Mouse (Mus musculus) urinary bladder, adult 2 months (tissue): ENCODE measurements around the gene Cd2ap. TPM values are rescaled to one million over a fixed set of nuclear protein-coding genes. Genes with fewer than 3 reads are reported as not detected.

Experiments used
- DNase-seq: peaks from one replicate; pipeline ENCODE4 v3.0.0; 2022; ENCODE audit warnings: low spot score
- polyA plus RNA-seq: library from polyadenylated mRNA; depleted of rRNA; stranded (reverse); fragments of >200 nt; gene quantifications from 2 replicates; pipeline ENCODE4 v1.2.3, GENCODE M21; 2012; rRNA removed

Cd2ap gene
- polyA plus RNA-seq, 1 experiment, result 47.0 TPM

DNA sequence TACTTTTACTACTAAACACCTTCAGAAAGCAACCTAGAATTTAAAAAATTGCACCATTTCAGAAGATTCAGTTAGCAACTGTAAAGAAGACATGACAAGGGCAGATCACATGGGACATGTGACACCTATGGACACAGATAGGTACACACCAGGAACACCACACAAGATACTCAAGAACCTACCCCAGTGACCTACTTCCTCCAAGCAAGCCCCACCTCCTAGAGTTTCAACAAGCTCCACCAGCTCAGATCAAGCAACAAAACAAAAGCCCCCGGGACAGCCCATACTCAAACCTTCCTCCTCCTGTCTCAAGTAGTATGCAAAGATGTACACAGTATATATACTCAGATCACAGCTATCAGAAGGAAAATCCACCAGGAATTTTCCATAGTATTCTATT lies 16.1 kb downstream of the Cd2ap start:
- DNase-seq, result no peak

DNA sequence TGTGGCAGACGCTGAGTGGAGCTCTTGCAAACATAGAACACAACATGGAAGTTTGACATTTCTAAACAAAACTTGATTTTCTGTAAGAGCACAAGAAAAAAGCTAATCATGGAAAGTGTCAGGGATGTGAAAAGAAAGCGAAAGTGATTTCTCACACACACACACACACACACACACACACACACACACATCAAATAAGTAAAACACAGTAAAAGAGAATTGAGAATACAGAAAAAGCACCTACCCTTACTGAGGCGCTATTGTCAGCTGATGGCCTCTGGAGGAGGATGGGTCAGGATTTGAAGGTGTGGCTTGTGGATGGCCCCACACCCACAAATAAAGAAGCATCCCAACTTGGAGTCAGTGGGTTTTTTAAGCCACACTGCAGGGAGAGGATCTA lies 19.0 kb downstream of the Cd2ap start:
- DNase-seq, result no peak

DNA sequence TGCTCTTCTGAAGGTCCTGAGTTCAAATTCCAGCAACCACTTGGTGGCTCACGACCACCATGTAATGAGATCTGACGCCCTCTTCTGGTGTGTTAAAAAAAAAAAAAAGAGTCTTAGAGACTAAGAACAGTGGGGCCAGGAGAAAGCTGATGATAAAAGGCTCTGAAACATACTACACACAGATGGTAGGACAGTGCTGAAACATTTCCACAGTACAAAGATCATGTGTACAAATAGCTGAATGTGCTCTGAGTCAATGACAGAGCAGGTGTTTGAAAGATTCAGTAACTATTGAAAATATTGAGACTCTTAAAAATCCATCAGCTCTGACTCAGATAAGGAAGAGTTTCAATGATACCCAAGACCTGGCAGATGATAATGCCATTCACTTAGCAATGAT lies 29.4 kb downstream of the Cd2ap start:
- no peak for DNase-seq

DNA sequence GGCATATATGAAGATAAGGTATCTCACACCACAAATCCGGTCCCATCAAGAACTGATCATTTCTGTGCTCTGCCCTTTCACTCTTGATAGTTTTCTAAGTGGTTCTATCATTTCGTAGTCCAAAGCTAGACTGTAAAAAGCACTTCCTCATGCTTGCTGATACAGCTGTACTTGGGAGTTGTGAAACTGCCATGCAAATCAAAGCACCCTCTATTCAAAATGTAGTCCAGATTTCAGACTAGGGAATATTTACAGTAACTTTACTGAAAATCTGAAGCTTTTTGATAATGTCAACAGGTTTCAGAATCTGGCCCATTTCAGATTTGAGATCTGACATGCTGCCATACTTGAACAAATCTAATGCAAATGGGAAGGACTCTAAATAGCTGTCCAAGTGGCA lies 39.3 kb downstream of the Cd2ap start:
- no peak for DNase-seq

DNA sequence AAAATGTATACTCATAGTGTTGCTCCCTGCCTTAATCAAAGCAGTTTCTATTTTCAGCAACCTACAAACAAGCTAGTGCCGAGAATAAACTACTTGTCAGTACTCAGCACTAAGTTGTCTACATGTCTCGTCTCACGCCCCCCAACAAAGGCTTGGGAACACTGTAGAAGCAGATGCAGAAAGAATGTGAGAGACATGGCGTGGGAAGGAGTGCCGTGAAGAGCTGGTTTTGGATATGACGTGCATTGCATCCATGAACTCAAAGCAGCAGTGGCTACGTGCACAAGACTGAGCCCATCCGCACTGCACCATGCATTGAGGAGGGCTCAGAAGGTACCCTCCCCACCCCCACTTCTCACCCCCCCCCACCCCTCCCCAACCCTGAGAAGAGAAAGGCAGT lies 53.7 kb downstream of the Cd2ap start:
- DNase-seq, result no peak

DNA sequence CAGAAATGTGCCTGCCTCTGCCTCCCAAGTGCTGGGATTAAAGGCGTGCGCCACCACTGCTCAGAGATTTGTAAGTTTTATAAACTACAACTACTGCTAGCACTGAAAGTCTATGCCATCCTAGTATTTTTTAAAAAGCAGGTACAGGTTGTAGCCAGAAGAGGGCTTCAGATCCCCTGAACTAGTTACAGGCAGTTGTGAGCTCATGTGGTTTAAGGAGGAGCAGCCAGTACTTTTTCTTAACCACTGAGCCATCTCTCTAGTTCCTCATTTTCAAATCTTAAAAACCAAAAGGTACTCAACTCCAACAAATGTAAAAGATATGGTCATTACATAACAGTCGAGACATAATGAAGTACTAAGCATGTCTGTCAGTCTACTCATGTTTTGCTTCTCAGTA lies 61.1 kb downstream of the Cd2ap start:
- no peak for DNase-seq

DNA sequence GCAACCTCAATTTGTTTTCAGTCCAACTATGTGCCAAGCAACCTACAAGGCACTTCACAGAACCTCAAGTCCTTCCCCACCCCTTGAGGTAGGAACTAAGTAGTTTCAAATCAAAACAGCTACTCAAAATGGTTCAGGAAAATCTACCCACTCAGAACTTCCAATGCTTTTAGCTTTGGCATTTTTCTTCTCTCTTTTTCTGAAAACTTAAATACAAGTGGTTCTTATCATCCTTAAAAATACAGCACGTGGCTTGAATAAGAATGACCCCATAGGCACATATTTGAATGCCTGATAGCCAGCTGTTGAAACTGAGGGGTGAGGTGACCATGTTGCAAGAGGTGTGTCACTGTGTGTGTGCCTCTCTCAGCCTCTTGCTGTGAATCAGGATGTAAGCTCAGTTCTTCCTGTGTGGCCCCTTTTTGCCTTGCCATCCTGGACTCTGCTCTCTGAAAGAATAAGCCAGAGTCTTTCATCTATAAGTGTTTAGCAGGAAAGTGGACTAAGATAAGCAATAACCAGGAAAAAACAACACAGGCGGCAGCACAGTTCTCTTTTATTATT lies 84.0 kb downstream of the Cd2ap start:
- DNase-seq, result no peak

DNA sequence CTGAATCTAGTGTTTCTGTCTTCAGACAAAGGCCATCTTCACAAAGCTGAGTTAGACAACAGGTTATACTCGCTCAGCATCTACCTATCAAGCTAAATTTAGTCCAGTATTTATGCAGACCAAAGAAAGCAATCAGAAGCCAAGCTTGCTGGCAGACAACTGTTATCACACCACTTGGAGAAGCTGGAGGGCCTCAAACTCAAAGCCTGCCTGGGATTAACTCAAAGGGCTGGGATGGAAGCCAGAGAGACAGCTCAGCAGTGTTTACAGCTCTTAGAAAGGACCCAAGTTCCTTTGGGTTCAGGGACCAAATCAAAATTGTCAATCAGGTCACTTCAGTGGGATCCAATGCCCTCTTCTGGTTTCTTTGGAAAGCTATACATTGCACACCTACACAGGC lies 85.7 kb downstream of the Cd2ap start:
- no peak for DNase-seq

DNA sequence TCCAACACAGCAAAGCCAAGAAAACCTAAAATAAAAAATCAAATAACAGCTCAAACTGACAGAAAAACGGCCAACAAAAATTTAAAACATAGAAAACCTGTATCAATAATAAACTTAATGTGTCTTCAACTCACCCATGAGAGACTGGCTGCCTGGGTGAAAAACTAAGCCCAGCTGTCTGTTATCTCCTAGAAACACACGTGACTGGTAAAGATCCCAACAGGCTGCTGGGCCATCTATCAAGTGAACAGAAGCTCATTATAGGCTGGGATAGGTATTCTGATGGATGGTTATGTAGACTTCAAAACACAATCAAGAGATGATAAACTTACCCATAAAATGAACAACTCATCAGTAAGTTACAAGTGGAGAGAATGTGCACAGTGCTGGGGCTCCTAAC lies 86.7 kb downstream of the Cd2ap start:
- no peak for DNase-seq

DNA sequence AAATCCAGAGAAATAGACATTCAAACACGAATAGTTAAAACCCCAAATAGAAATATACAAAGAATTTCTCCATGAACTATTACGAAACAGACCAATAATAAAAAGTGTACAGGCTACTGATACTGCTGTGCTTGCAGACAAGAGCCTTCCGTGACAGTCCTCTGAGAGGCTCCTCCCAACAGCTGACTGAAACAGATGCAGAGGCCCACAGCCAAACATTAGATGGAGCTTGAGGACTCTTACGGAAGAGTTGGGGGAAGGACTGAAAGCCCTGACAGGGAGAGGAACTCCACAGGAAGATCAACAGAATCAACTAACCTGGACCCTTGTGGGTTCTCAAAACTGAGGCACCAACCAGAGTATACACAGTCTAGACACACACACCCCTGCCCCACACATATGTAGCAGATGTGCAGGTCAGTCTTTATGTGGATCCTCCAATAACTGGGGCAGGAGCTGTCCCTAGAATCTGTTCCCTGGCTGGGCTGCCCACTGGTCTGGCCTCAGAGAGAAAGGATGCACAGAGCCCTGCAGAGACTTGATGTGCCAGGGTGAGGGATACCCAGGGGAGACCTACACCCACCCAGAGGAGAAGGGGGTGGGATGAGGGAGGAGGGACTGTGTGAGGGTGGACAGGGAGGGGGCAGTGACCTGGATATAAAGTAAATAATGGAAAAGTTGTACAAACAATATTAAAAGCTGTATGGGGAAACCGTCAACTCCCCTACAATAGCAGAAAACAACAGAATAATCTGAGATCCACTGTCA lies 87.6 kb downstream of the Cd2ap start:
- no peak for DNase-seq

DNA sequence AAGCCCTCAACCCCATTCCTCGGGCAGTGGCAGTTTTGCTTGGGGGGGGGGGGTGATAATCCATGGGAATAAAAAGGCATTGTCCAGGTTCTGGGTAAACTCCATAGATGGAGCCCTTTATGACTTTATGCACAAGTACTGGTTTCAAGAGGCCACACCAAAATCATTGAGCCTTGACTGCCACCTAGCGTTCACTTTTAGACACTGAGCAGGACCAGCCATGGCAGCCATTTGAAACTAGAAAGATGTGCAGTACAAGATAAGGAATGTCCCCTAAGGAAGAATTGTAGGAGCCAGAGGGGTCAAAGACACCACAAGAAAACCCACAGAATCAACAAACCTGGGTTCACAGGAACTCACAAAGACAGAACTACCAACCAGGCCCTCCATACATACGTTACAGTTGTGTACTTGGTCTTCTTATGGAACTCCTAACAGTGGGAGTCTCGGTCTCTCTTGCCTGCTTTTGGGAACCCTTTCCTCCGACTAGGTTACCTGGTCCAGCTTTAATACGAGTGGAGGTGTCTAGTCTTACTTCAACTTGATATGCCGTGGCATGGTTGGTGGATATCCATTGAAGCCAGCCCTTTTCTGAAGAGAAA lies 94.2 kb downstream of the Cd2ap start:
- no peak for DNase-seq

DNA sequence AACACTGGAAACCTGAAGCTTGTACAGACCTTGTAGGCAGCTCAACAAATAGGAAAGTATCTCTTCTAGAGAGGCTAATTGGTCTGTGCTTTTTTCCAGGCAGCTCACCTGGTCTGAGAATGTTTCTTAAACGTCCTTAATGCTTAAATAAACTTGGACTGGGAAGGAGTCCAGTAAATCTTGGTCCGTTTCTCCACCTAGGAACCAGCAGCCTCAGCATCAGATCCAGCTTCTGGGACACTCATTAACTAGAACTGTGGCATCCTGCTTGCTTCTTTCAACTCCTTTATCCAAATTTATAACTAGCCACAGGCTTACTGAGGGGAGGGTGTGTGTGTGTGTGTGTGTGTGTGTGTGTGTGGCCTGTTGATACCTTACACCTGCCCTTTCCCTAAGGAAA lies 122.7 kb downstream of the Cd2ap start:
- DNase-seq, result no peak

DNA sequence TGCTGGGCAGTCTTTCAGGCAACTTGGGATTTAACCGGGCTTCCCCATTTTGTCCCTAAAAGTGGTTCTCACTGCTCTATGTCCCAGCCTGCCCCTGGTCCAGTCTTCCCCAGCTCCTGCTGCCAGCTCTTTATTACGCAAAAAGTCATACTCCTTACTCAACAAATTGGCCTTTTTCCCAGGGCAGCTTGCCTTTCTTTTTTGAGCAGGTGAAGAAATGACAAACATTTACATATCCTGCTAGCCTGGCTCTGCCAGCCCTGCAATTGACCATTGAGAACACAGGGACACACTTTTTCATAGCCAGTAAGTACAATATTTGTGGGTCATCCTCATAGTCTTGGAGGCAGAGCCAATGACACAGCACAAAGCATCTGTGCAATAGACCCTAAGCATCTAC lies 124.3 kb downstream of the Cd2ap start:
- DNase-seq, result no peak

DNA sequence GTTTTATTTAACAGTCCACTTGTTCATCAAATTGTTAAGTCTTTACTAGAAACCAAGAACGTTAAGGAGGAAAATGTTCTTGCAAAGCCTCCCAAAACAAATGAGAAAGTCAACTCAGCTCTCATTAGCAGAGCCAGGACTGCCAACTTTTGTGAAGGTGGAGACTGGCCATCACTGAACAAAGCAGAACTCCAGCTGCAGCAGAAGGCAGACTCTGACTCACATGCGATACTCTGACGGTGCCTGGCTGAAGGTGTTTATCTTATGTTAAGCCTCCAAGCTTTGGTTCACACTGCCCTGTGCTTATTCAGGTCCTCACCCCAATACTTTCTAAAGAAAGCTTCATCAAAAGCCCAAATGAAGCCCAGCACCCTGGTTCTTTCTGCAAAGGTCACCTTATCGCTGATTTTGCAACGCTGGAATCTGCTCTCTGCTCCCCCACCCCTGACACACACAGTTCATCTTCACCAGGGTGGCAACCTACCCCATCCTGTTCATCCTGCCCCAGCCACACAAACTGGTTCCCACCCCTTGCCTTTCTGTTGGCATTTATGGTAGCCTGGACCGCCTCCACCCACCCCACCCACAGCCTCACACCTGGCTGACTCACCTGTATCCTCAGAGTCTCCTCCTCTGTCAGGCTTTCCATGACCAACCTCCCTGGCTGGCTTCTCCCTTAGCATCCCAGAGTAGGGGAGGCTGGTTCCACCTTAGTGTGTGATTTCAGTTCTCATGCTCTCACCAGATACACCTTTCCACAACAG lies 130.6 kb downstream of the Cd2ap start:
- no peak for DNase-seq

Other genes starting within 250 kb of the Cd2ap start
- 2.2 and 2.8 TPM in 2 replicates for gene Adgrf4, start 184.4 kb downstream of the Cd2ap start, polyA plus RNA-seq
- 0.16 and 0.18 TPM in 2 replicates for gene Adgrf2, start 134.5 kb downstream of the Cd2ap start, polyA plus RNA-seq
- gene Tnfrsf21, start 139.9 kb upstream of the Cd2ap start, polyA plus RNA-seq, result 62.3 and 64.4 TPM in 2 replicates